Mouse (Mus musculus): Measurements from ENCODE around the gene Btrc. TPM values are rescaled to one million over a fixed set of nuclear protein-coding genes. Genes with fewer than 3 reads are reported as not detected.

The Btrc gene
- total and polyA plus RNA-seq, 3 experiments: 14.2 to 30.3 TPM; not detected in 1

GRCm38 (mm10) chr19:45360486-45360885 is 3.0 kb upstream of the Btrc start:
- Histone ChIP-seq H3K27ac (ENCODE audit: control insufficient read depth, low read depth, low read length) (no peak overlapping the region), H3K36me3 (ENCODE audit: control insufficient read depth in 1 of 2, insufficient read depth in 2 of 2, low read length in 2 of 2) (peaks cover 0 to 4% of the 10 kb centered on the region in 2 experiments; a peak in 1 of 4 replicates), H3K79me2 (ENCODE audit: control insufficient read depth, insufficient read depth, low read length, poor library complexity) (peaks cover 3% of the 10 kb centered on the region; the same call in 1 of the 2 replicates), H3K9me3 (replicated peaks; ENCODE audit: insufficient read depth, low read length) (no peaks in the 10 kb centered on the region), H3K9ac (ENCODE audit: control insufficient read depth, low read depth, low read length, poor library complexity, severe bottlenecking) (no peak overlapping the region), H3K4me3 (ENCODE audit: control insufficient read depth in 1 of 2, insufficient read depth in 1 of 2, low read depth in 2 of 2, low read length in 2 of 2) (no peak overlapping the region), H3K4me1 (ENCODE audit: control insufficient read depth in 1 of 2, insufficient read depth in 2 of 2, low read length in 2 of 2) (peaks cover 0 to 4% of the 10 kb centered on the region in 2 experiments; a peak in 1 of 4 replicates), H3K27me3 (ENCODE audit: control insufficient read depth in 1 of 2, insufficient read depth in 2 of 2, low read length in 2 of 2) (peaks cover 6 to 10% of the 10 kb centered on the region in 2 experiments)
- no peak for TF ChIP-seq ZC3H11A (IDR thresholded peaks at IDR 0.05; ENCODE audit: low read depth, low read length)
- peak; percentile 21; the same call in 1 of the 2 replicates for TF ChIP-seq GATA1 (IDR thresholded peaks at IDR 0.05; ENCODE audit: low read depth, low read length)
- DNase-seq (ENCODE audit: low read depth, low spot score): no peak

GRCm38 (mm10) chr19:45363933-45364391 is 428 bp downstream of the Btrc start:
- no peak for DNase-seq (ENCODE audit: low read depth, low spot score)
- no peak for TF ChIP-seq POLR2AphosphoS2 (IDR thresholded peaks at IDR 0.05; ENCODE audit: low read length)
- TF ChIP-seq TBP (IDR thresholded peaks at IDR 0.05; ENCODE audit: low read depth, low read length): no peak
- no peak for TF ChIP-seq JUND (IDR thresholded peaks at IDR 0.05; ENCODE audit: low read depth, low read length)
- peak in 1 of 3 experiments; percentile 18; a peak in 1 of 6 replicates for TF ChIP-seq CTCF (IDR thresholded peaks at IDR 0.05 in 2 of 3, conservative IDR thresholded peaks at IDR 0.05 in 1 of 3; ENCODE audit: control insufficient read depth in 1 of 3, insufficient read depth in 1 of 3, low read depth in 2 of 3, low read length in 3 of 3, poor library complexity in 1 of 3, severe bottlenecking in 1 of 3)
- no peak for TF ChIP-seq RAD21 (IDR thresholded peaks at IDR 0.05; ENCODE audit: low read depth, low read length)
- peak; percentile 91; the same call in 1 of the 2 replicates for TF ChIP-seq CHD1 (IDR thresholded peaks at IDR 0.05; ENCODE audit: low read depth, low read length)
- no peak for TF ChIP-seq KAT2A (conservative IDR thresholded peaks at IDR 0.05; ENCODE audit: low read depth, low read length)
- TF ChIP-seq NRF1 (IDR thresholded peaks at IDR 0.05; ENCODE audit: insufficient read depth, low read depth, low read length, poor library complexity, severe bottlenecking): no peak
- no peak for TF ChIP-seq MYB (IDR thresholded peaks at IDR 0.05; ENCODE audit: low read depth, low read length)
- peak in 1 of 2 experiments; percentile 14; a peak in 1 of 4 replicates for TF ChIP-seq POLR2A (IDR thresholded peaks at IDR 0.05; ENCODE audit: control insufficient read depth in 1 of 2, insufficient read depth in 1 of 2, low read depth in 1 of 2, low read length in 2 of 2, poor library complexity in 1 of 2)
- no peak for TF ChIP-seq RCOR1 (IDR thresholded peaks at IDR 0.05; ENCODE audit: low read depth, low read length)
- TF ChIP-seq CHD2 (IDR thresholded peaks at IDR 0.05; ENCODE audit: low read length): no peak
- no peak; the same call in 1 of the 2 replicates for TF ChIP-seq MAZ (IDR thresholded peaks at IDR 0.05; ENCODE audit: low read depth, low read length)
- TF ChIP-seq SMC3 (IDR thresholded peaks at IDR 0.05; ENCODE audit: low read depth, low read length): no peak
- TF ChIP-seq MXI1 (IDR thresholded peaks at IDR 0.05; ENCODE audit: low read depth, low read length): peak; percentile 25; the same call in 1 of the 2 replicates
- no peak for TF ChIP-seq TAL1 (IDR thresholded peaks at IDR 0.05; ENCODE audit: low read length)
- no peak for TF ChIP-seq BHLHE40 (IDR thresholded peaks at IDR 0.05; ENCODE audit: borderline replicate concordance, low read depth, low read length)
- TF ChIP-seq MYC (IDR thresholded peaks at IDR 0.05; ENCODE audit: low read depth, low read length): no peak
- TF ChIP-seq USF1 (IDR thresholded peaks at IDR 0.05; ENCODE audit: low read depth, low read length): 0 out of 2 replicates have a peak, but pooled peaks have one; percentile 3

More at GRCm38 (mm10) chr19:45363933-45364391, 428 bp downstream of the Btrc start:
- peaks cover 0 to 4% of the 10 kb centered on the region in 2 experiments; a peak in 1 of 4 replicates for H3K36me3 ChIP-seq (ENCODE audit: control insufficient read depth in 1 of 2, insufficient read depth in 2 of 2, low read length in 2 of 2)
- peak overlapping the region; percentile 78 for H3K9ac ChIP-seq (ENCODE audit: control insufficient read depth, low read depth, low read length, poor library complexity, severe bottlenecking)
- peak overlapping the region; percentile 13; the same call in 1 of the 2 replicates for H3K27ac ChIP-seq (ENCODE audit: control insufficient read depth, low read depth, low read length)
- H3K4me1 ChIP-seq (ENCODE audit: control insufficient read depth in 1 of 2, insufficient read depth in 2 of 2, low read length in 2 of 2): peaks cover 0 to 4% of the 10 kb centered on the region in 2 experiments; a peak in 1 of 4 replicates
- H3K9me3 ChIP-seq (replicated peaks; ENCODE audit: insufficient read depth, low read length): no peaks in the 10 kb centered on the region
- H3K27me3 ChIP-seq (ENCODE audit: control insufficient read depth in 1 of 2, insufficient read depth in 2 of 2, low read length in 2 of 2): no peaks in the 10 kb centered on the region; a peak in 1 of 4 replicates
- H3K4me3 ChIP-seq (ENCODE audit: control insufficient read depth in 1 of 2, insufficient read depth in 1 of 2, low read depth in 2 of 2, low read length in 2 of 2): peak overlapping the region; percentile 58 to 77
- peaks cover 3% of the 10 kb centered on the region; the same call in 1 of the 2 replicates for H3K79me2 ChIP-seq (ENCODE audit: control insufficient read depth, insufficient read depth, low read length, poor library complexity)
